Mouse (Mus musculus) intestine, embryonic 14.5 days (tissue): ENCODE measurements around the gene Krt15. TPM values are rescaled to one million over a fixed set of nuclear protein-coding genes. Genes with fewer than 3 reads are reported as not detected.

Experiments used
- polyA plus RNA-seq: library from polyadenylated mRNA; unstranded; fragments of >200 nt; fragmentation: Nextera tagmentation; extraction: Ambion mirVana; gene quantifications from 2 replicates; pipeline ENCODE4 v1.2.1, GENCODE M21; 2014

Krt15 gene
- polyA plus RNA-seq, 1 experiment from 2014 or later = 1.3 TPM

Other genes starting within 250 kb of the Krt15 start
- gene Krtap31-1, start 228.0 kb downstream of the Krt15 start, polyA plus RNA-seq = not detected in 2 replicates
- not detected in 2 replicates for gene Gm11565, start 221.2 kb downstream of the Krt15 start, polyA plus RNA-seq
- not detected in 2 replicates for gene Krtap31-2, start 199.6 kb downstream of the Krt15 start, polyA plus RNA-seq
- gene Krtap9-5, start 187.5 kb downstream of the Krt15 start, polyA plus RNA-seq = not detected in 2 replicates
- not detected in 2 replicates for gene Krtap29-1, start 156.9 kb downstream of the Krt15 start, polyA plus RNA-seq
- not detected in 2 replicates for gene Krtap16-1, start 149.3 kb downstream of the Krt15 start, polyA plus RNA-seq
- not detected in 2 replicates for gene Krtap17-1, start 141.9 kb downstream of the Krt15 start, polyA plus RNA-seq
- gene Krt33a, start 119.7 kb downstream of the Krt15 start, polyA plus RNA-seq = not detected in 2 replicates
- gene Krt33b, start 106.1 kb downstream of the Krt15 start, polyA plus RNA-seq = 0.11 TPM in 1 of 2 replicates, not detected in the other
- gene Krt34, start 94.4 kb downstream of the Krt15 start, polyA plus RNA-seq = not detected in 2 replicates
- not detected in 2 replicates for gene Krt31, start 85.4 kb downstream of the Krt15 start, polyA plus RNA-seq
- not detected in 2 replicates for gene Krt32, start 47.7 kb downstream of the Krt15 start, polyA plus RNA-seq
- not detected in 2 replicates for gene Krt35, start 39.7 kb downstream of the Krt15 start, polyA plus RNA-seq
- gene Krt36, start 30.3 kb downstream of the Krt15 start, polyA plus RNA-seq = 0.11 and 0.13 TPM in 2 replicates
- 0.11 TPM in 1 of 2 replicates, not detected in the other for gene Krt13, start 14.4 kb downstream of the Krt15 start, polyA plus RNA-seq
- gene Krt19, start 12.7 kb upstream of the Krt15 start, polyA plus RNA-seq = 359 and 374 TPM in 2 replicates
- not detected in 2 replicates for gene Krt9, start 57.3 kb upstream of the Krt15 start, polyA plus RNA-seq
- 5.7 and 6.0 TPM in 2 replicates for gene Krt14, start 71.6 kb upstream of the Krt15 start, polyA plus RNA-seq
- not detected in 2 replicates for gene Krt16, start 113.0 kb upstream of the Krt15 start, polyA plus RNA-seq
- 8.7 and 9.9 TPM in 2 replicates for gene Krt17, start 125.1 kb upstream of the Krt15 start, polyA plus RNA-seq
- not detected in 2 replicates for gene Krt42, start 133.9 kb upstream of the Krt15 start, polyA plus RNA-seq
- gene Eif1, start 184.0 kb upstream of the Krt15 start, polyA plus RNA-seq = 1,995 and 2,009 TPM in 2 replicates
- 3.2 TPM in 1 of 2 replicates, not detected in the other for gene Gast, start 198.5 kb upstream of the Krt15 start, polyA plus RNA-seq
- 10.2 and 11.1 TPM in 2 replicates for gene Hap1, start 220.2 kb upstream of the Krt15 start, polyA plus RNA-seq